Mouse (Mus musculus) lung, embryonic 15.5 days (tissue): ENCODE data around the gene Itga2b. TPM values are rescaled to one million over a fixed set of nuclear protein-coding genes. Genes with fewer than 3 reads are reported as not detected.
A peak's percentile ranks its signal among the peaks of the same experiment; 100 is the strongest.

Experiments
- ATAC-seq: fragments of 200-750 bp; cut with Nextera tagmentation; 2 replicates; pipeline ENCODE4 v1.8.0; 2017; ENCODE audit warnings: moderate number of reproducible peaks, borderline replicate concordance; ENCODE audit not compliant: low FRiP score, low TSS enrichment; ENCODE audit errors: extremely low read depth
- H3K27ac ChIP-seq: fragments of 300-500 bp; sonication (generic); 2 replicates; pipeline ENCODE4 v1.5.1; 2015; ENCODE audit warnings: moderate library complexity, mild to moderate bottlenecking, inconsistent platforms
- H3K27me3 ChIP-seq: fragments of 300-500 bp; sonication (generic); 2 replicates; pipeline ENCODE4 v1.6.1; 2015; ENCODE audit warnings: inconsistent platforms
- H3K36me3 ChIP-seq: fragments of 300-500 bp; sonication (generic); 2 replicates; pipeline ENCODE4 v1.6.1; 2015; ENCODE audit warnings: inconsistent platforms
- H3K4me1 ChIP-seq: fragments of 300-500 bp; sonication (generic); 2 replicates; pipeline ENCODE4 v1.6.1; 2015; ENCODE audit warnings: inconsistent platforms
- H3K4me2 ChIP-seq: fragments of 300-500 bp; sonication (generic); 2 replicates; pipeline ENCODE4 v1.6.1; 2015; ENCODE audit warnings: inconsistent platforms, mild to moderate bottlenecking, moderate library complexity
- H3K4me3 ChIP-seq: fragments of 300-500 bp; sonication (generic); 2 replicates; pipeline ENCODE4 v1.5.1; 2015; ENCODE audit warnings: mild to moderate bottlenecking, inconsistent platforms
- H3K9ac ChIP-seq: fragments of 300-500 bp; sonication (generic); 2 replicates; pipeline ENCODE4 v1.6.1; 2015; ENCODE audit warnings: inconsistent platforms
- H3K9me3 ChIP-seq: fragments of 300-500 bp; sonication (generic); 2 replicates; pipeline ENCODE4 v1.6.1; 2016; ENCODE audit warnings: inconsistent platforms
- WGBS: fragments of 180-500 bp; shearing (Covaris S2); methylation state at CpG from one replicate; pipeline ENCODE4 v1.1.7; 2015; 5-methylcytosine and 5-hydroxymethylcytosine counted together
- polyA plus RNA-seq: library from polyadenylated mRNA; unstranded; fragments of >200 nt; fragmentation: Nextera tagmentation; extraction: Ambion mirVana; gene quantifications from 2 replicates; pipeline ENCODE4 v1.2.1, GENCODE M21; 2015

Itga2b gene
- polyA plus RNA-seq, 1 experiment from 2014 or later: 8.9 TPM

GRCm38 (mm10) chr11:102449043-102450008, 20.6 kb downstream of the Itga2b start:
- H3K36me3 ChIP-seq: no peaks in the 10 kb centered on the region
- H3K4me2 ChIP-seq: no peak overlapping the region
- H3K4me3 ChIP-seq: no peak overlapping the region
- H3K27me3 ChIP-seq: no peaks in the 10 kb centered on the region; the same call in 1 of the 2 replicates
- peaks cover 58% of the 10 kb centered on the region for H3K4me1 ChIP-seq
- WGBS: 36% methylated on average over 17 of the region's 17 CpGs
- no peak for ATAC-seq
- H3K9me3 ChIP-seq: no peaks in the 10 kb centered on the region
- H3K27ac ChIP-seq: no peak overlapping the region
- H3K9ac ChIP-seq: no peak overlapping the region

- Histone ChIP-seq H3K27ac (no peak overlapping the region), H3K27me3 (no peaks in the 10 kb centered on the region; the same call in 1 of the 2 replicates), H3K9me3 (no peaks in the 10 kb centered on the region), H3K4me1 (peaks cover 61% of the 10 kb centered on the region), H3K9ac (no peak overlapping the region), H3K4me2 (no peak overlapping the region), H3K4me3 (no peak overlapping the region), H3K36me3 (no peaks in the 10 kb centered on the region)
- ATAC-seq: no peak
- WGBS: 18% methylated on average over 8 of the region's 8 CpGs
Observed at GRCm38 (mm10) chr11:102448327-102448726, 21.6 kb downstream of the Itga2b start.

GRCm38 (mm10) chr11:102447497-102447896, 22.4 kb downstream of the Itga2b start, which contains the start of gene Fam171a2:
Gene Fam171a2, minus strand, starts transcription at chr11:102447682.
- Histone ChIP-seq H3K4me1 (peaks cover 56% of the 10 kb centered on the region), H3K36me3 (peaks cover 4% of the 10 kb centered on the region), H3K9ac (peak within 1 kb of the TSS; percentile 98), H3K9me3 (no peaks in the 10 kb centered on the region), H3K27ac (peak within 1 kb of the TSS; percentile 92), H3K4me2 (peak within 1 kb of the TSS; percentile 91), H3K27me3 (no peaks in the 10 kb centered on the region; the same call in 1 of the 2 replicates), H3K4me3 (peak within 1 kb of the TSS; percentile 96)
- peak; percentile 63; the same call in 1 of the 2 replicates for ATAC-seq
- under 1% methylated on average over 40 of the region's 40 CpGs for WGBS

GRCm38 (mm10) chr11:102446581-102447461, 23.1 kb downstream of the Itga2b start:
- no peaks in the 10 kb centered on the region for H3K9me3 ChIP-seq
- WGBS: under 1% methylated on average over 42 of the region's 49 CpGs
- H3K4me3 ChIP-seq: peak overlapping the region; percentile 96
- H3K4me1 ChIP-seq: peaks cover 56% of the 10 kb centered on the region
- H3K27ac ChIP-seq: peak overlapping the region; percentile 92
- H3K9ac ChIP-seq: peak overlapping the region; percentile 98
- ATAC-seq: peak; percentile 35
- H3K36me3 ChIP-seq: peaks cover 9% of the 10 kb centered on the region
- peak overlapping the region; percentile 91 for H3K4me2 ChIP-seq
- no peaks in the 10 kb centered on the region; the same call in 1 of the 2 replicates for H3K27me3 ChIP-seq

- Histone ChIP-seq H3K27ac (peak overlapping the region; percentile 92), H3K27me3 (no peaks in the 10 kb centered on the region; the same call in 1 of the 2 replicates), H3K36me3 (peaks cover 17% of the 10 kb centered on the region), H3K4me2 (peak overlapping the region; percentile 91), H3K9ac (peak overlapping the region; percentile 98; the same call in 1 of the 2 replicates), H3K4me3 (peak overlapping the region; percentile 96), H3K9me3 (no peaks in the 10 kb centered on the region), H3K4me1 (peaks cover 56% of the 10 kb centered on the region)
- 15% methylated on average over 7 of the region's 7 CpGs for WGBS
- peak; percentile 45 for ATAC-seq
Observed at GRCm38 (mm10) chr11:102445891-102446361, 24.0 kb downstream of the Itga2b start.

GRCm38 (mm10) chr11:102445264-102445890, 24.5 kb downstream of the Itga2b start:
- peaks cover 20% of the 10 kb centered on the region for H3K36me3 ChIP-seq
- 0 out of 2 replicates have a peak overlapping the region, but pooled peaks have one; percentile 17 for H3K9ac ChIP-seq

GRCm38 (mm10) chr11:102444781-102445180, 25.1 kb downstream of the Itga2b start:
- no peak for ATAC-seq
- Histone ChIP-seq H3K36me3 (peaks cover 26% of the 10 kb centered on the region), H3K9me3 (no peaks in the 10 kb centered on the region), H3K9ac (no peak overlapping the region), H3K27ac (peak overlapping the region; percentile 92; the same call in 1 of the 2 replicates), H3K4me2 (peak overlapping the region; percentile 91), H3K4me1 (peaks cover 53% of the 10 kb centered on the region), H3K4me3 (no peak overlapping the region), H3K27me3 (peaks cover under 1% of the 10 kb centered on the region; the same call in 1 of the 2 replicates)
- 13% methylated on average over 6 of the region's 6 CpGs for WGBS

More at GRCm38 (mm10) chr11:102445264-102445890, 24.5 kb downstream of the Itga2b start:
- peaks cover 56% of the 10 kb centered on the region for H3K4me1 ChIP-seq
- H3K9me3 ChIP-seq: no peaks in the 10 kb centered on the region
- H3K27ac ChIP-seq: peak overlapping the region; percentile 92
- no peaks in the 10 kb centered on the region; the same call in 1 of the 2 replicates for H3K27me3 ChIP-seq
- 16% methylated on average over 10 of the region's 10 CpGs for WGBS
- ATAC-seq: peak; percentile 20; the same call in 1 of the 2 replicates
- H3K4me2 ChIP-seq: peak overlapping the region; percentile 91
- peak overlapping the region; percentile 96 for H3K4me3 ChIP-seq

- Histone ChIP-seq H3K27me3 (peaks cover 5% of the 10 kb centered on the region; the same call in 1 of the 2 replicates), H3K36me3 (peaks cover 31% of the 10 kb centered on the region), H3K27ac (no peak overlapping the region), H3K4me1 (peaks cover 49% of the 10 kb centered on the region), H3K4me3 (no peak overlapping the region), H3K9ac (no peak overlapping the region), H3K4me2 (no peak overlapping the region), H3K9me3 (no peaks in the 10 kb centered on the region)
- WGBS: 72% methylated on average over 3 of the region's 3 CpGs
- ATAC-seq: no peak
Observed at GRCm38 (mm10) chr11:102444321-102444720, 25.6 kb downstream of the Itga2b start.

- Histone ChIP-seq H3K4me3 (no peak overlapping the region), H3K9ac (no peak overlapping the region), H3K27me3 (0 out of 2 replicates have a peak, but pooled peaks cover 8% of the 10 kb centered on the region), H3K4me2 (no peak overlapping the region), H3K36me3 (peaks cover 37% of the 10 kb centered on the region), H3K4me1 (peaks cover 44% of the 10 kb centered on the region), H3K27ac (no peak overlapping the region), H3K9me3 (no peaks in the 10 kb centered on the region)
- ATAC-seq: no peak
- 68% methylated on average over 11 of the region's 12 CpGs for WGBS
Observed at GRCm38 (mm10) chr11:102443740-102444139, 26.2 kb downstream of the Itga2b start.

- Histone ChIP-seq H3K4me3 (no peak overlapping the region), H3K9me3 (no peaks in the 10 kb centered on the region), H3K36me3 (peaks cover 45% of the 10 kb centered on the region), H3K4me2 (no peak overlapping the region), H3K27ac (no peak overlapping the region), H3K4me1 (peaks cover 49% of the 10 kb centered on the region), H3K27me3 (0 out of 2 replicates have a peak, but pooled peaks cover 8% of the 10 kb centered on the region), H3K9ac (no peak overlapping the region)
- ATAC-seq: no peak
- 90% methylated on average over 6 of the region's 6 CpGs for WGBS
Observed at GRCm38 (mm10) chr11:102442089-102442488, 27.8 kb downstream of the Itga2b start.
